19 mouse cellular contexts compared by ENCODE assay signal in genomic region chr1:70884156-70884555, GRCm38 (mm10).
DNase-seq lines count a peak whose midpoint lies in the region; ATAC-seq and TF ChIP-seq lines count a peak whose summit lies in the region.
"Had no signal": no experiment of that assay in that cellular context is flagged by ENCODE, and none has a peak within 500 bp of the region (broad histone marks: within the 10 kb centered on the region; RNA-seq: fewer than 3 reads in every experiment).

No protein-coding gene starts in this region.

- 49% methylated on average over 4 of the region's 4 CpGs for WGBS in hindbrain, embryonic 11.5 days
- 65% methylated on average over 4 of the region's 4 CpGs for WGBS in hindbrain, embryonic 10.5 days
- WGBS in hindbrain, embryonic 16.5 days, result 37% methylated on average over 4 of the region's 4 CpGs
- 39% methylated on average over 4 of the region's 4 CpGs for WGBS in midbrain, postnatal 0 days
- WGBS in intestine, embryonic 16.5 days, result 80% methylated on average over 4 of the region's 4 CpGs

- no peak for TF ChIP-seq POLR2A in brain, embryonic 14.5 days (IDR thresholded peaks at IDR 0.05; ENCODE audit: borderline replicate concordance, extremely low read depth, insufficient read depth, insufficient read length, poor library complexity, severe bottlenecking)

- H3K36me3 ChIP-seq in hindbrain, embryonic 11.5 days (ENCODE audit: control insufficient read depth, insufficient read depth, low read length), result no peaks in the 10 kb centered on the region
- no peaks in the 10 kb centered on the region for H3K36me3 ChIP-seq in hindbrain, embryonic 10.5 days
- H3K36me3 ChIP-seq in hindbrain, embryonic 16.5 days (ENCODE audit: control insufficient read depth, insufficient read depth, low read length), result no peaks in the 10 kb centered on the region
- H3K36me3 ChIP-seq in midbrain, postnatal 0 days (ENCODE audit: insufficient read depth, low read length), result no peaks in the 10 kb centered on the region
- no peaks in the 10 kb centered on the region for H3K36me3 ChIP-seq in intestine, embryonic 16.5 days (ENCODE audit: control insufficient read depth, insufficient read depth, low read length)
- H3K36me3 ChIP-seq: limb, embryonic 10.5 days had no signal

- 0 out of 2 replicates have a peak, but pooled peaks have one; percentile 58 for ATAC-seq in hindbrain, embryonic 11.5 days (ENCODE audit: low FRiP score)
- ATAC-seq in hindbrain, embryonic 16.5 days, result peak; percentile 71; the same call in 1 of the 2 replicates
- ATAC-seq in midbrain, postnatal 0 days (ENCODE audit: low FRiP score), result peak; percentile 70; the same call in 1 of the 2 replicates
- ATAC-seq in intestine, embryonic 16.5 days, result no peak

- H3K4me1 ChIP-seq in hindbrain, embryonic 11.5 days (replicated peaks; ENCODE audit: control insufficient read depth, insufficient read depth, low read length), result no peaks in the 10 kb centered on the region
- peaks cover 3% of the 10 kb centered on the region; the same call in 1 of the 2 replicates for H3K4me1 ChIP-seq in hindbrain, embryonic 10.5 days (replicated peaks)
- H3K4me1 ChIP-seq in hindbrain, embryonic 16.5 days (ENCODE audit: control insufficient read depth, insufficient read depth, low read depth, low read length), result no peaks in the 10 kb centered on the region
- H3K4me1 ChIP-seq in midbrain, postnatal 0 days (ENCODE audit: insufficient read depth, low read length), result no peaks in the 10 kb centered on the region
- no peaks in the 10 kb centered on the region for H3K4me1 ChIP-seq in intestine, embryonic 16.5 days (ENCODE audit: control insufficient read depth, insufficient read depth, low read length)
- H3K4me1 ChIP-seq: limb, embryonic 10.5 days had no signal

- H3K4me2 ChIP-seq in hindbrain, embryonic 11.5 days (replicated peaks; ENCODE audit: low read depth, low read length), result no peak overlapping the region
- H3K4me2 ChIP-seq in hindbrain, embryonic 16.5 days (ENCODE audit: low read length), result no peak overlapping the region
- H3K4me2 ChIP-seq in midbrain, postnatal 0 days (ENCODE audit: low read depth, low read length, poor library complexity, severe bottlenecking), result no peak overlapping the region
- no peak overlapping the region for H3K4me2 ChIP-seq in intestine, embryonic 16.5 days (ENCODE audit: low read depth, low read length)
- H3K4me2 ChIP-seq: heart, embryonic 11.5 days had no signal

- no peaks in the 10 kb centered on the region for H3K9me3 ChIP-seq in hindbrain, embryonic 11.5 days (ENCODE audit: control insufficient read depth, low read length)
- H3K9me3 ChIP-seq in hindbrain, embryonic 10.5 days, result no peaks in the 10 kb centered on the region
- H3K9me3 ChIP-seq in hindbrain, embryonic 16.5 days (ENCODE audit: control insufficient read depth, low read length), result no peaks in the 10 kb centered on the region
- H3K9me3 ChIP-seq in midbrain, postnatal 0 days (ENCODE audit: low read length), result no peaks in the 10 kb centered on the region
- no peaks in the 10 kb centered on the region for H3K9me3 ChIP-seq in intestine, embryonic 16.5 days (ENCODE audit: control insufficient read depth, low read length)
- H3K9me3 ChIP-seq: limb, embryonic 10.5 days had no signal

- H3K4me3 ChIP-seq in hindbrain, embryonic 11.5 days (ENCODE audit: low read depth, low read length), result no peak overlapping the region
- H3K4me3 ChIP-seq in hindbrain, embryonic 10.5 days, result no peak overlapping the region
- H3K4me3 ChIP-seq in hindbrain, embryonic 16.5 days (ENCODE audit: low read length), result no peak overlapping the region
- no peak overlapping the region for H3K4me3 ChIP-seq in midbrain, postnatal 0 days (ENCODE audit: low read depth, low read length)
- H3K4me3 ChIP-seq in intestine, embryonic 16.5 days (ENCODE audit: low read length), result no peak overlapping the region
- H3K4me3 ChIP-seq: limb, embryonic 10.5 days; myocyte had no signal

- no peaks in the 10 kb centered on the region for H3K27me3 ChIP-seq in hindbrain, embryonic 11.5 days (ENCODE audit: control insufficient read depth, insufficient read depth, low read length)
- H3K27me3 ChIP-seq in hindbrain, embryonic 10.5 days (ENCODE audit: insufficient read depth, poor library complexity, severe bottlenecking), result no peaks in the 10 kb centered on the region
- H3K27me3 ChIP-seq in hindbrain, embryonic 16.5 days (replicated peaks; ENCODE audit: control insufficient read depth, insufficient read depth, low read length), result no peaks in the 10 kb centered on the region
- H3K27me3 ChIP-seq in midbrain, postnatal 0 days (ENCODE audit: insufficient read depth, low read length), result no peaks in the 10 kb centered on the region
- no peaks in the 10 kb centered on the region for H3K27me3 ChIP-seq in intestine, embryonic 16.5 days (replicated peaks; ENCODE audit: control insufficient read depth, insufficient read depth, low read length)

- DNase-seq in hindbrain, embryonic 11.5 days (ENCODE audit: low spot score), result peak; percentile 14
- DNase-seq in hindbrain, embryonic 10.5 days (ENCODE audit: low spot score), result no peak
- peak; percentile 68 for DNase-seq in brain, embryonic 14.5 days (ENCODE audit: low read depth)
- DNase-seq in midbrain, postnatal 0 days (ENCODE audit: low spot score), result peak; percentile 8
- no peak for DNase-seq in spleen, postnatal 14 days (ENCODE audit: low spot score in 2 of 2)
- DNase-seq: adrenal gland, adult 2 months; cerebellum, postnatal 10 days; heart, postnatal 10 days; kidney, adult 2 months; kidney, postnatal 25 days; lung, adult 18-20 months; lung, postnatal 14 days; right cerebral cortex, adult 18-20 months; thymus, postnatal 14 days had no signal

- H3K9ac ChIP-seq in hindbrain, embryonic 11.5 days (ENCODE audit: low read depth, low read length), result no peak overlapping the region
- H3K9ac ChIP-seq in hindbrain, embryonic 16.5 days (ENCODE audit: low read depth, low read length), result no peak overlapping the region
- H3K9ac ChIP-seq in midbrain, postnatal 0 days (replicated peaks; ENCODE audit: low read length, poor library complexity, severe bottlenecking), result no peak overlapping the region
- no peak overlapping the region for H3K9ac ChIP-seq in intestine, embryonic 16.5 days (ENCODE audit: low read depth, low read length)

- no peak overlapping the region for H3K27ac ChIP-seq in hindbrain, embryonic 11.5 days (ENCODE audit: low read depth, low read length)
- no peak overlapping the region for H3K27ac ChIP-seq in hindbrain, embryonic 10.5 days
- no peak overlapping the region for H3K27ac ChIP-seq in hindbrain, embryonic 16.5 days (ENCODE audit: low read depth, low read length)
- no peak overlapping the region for H3K27ac ChIP-seq in midbrain, postnatal 0 days (ENCODE audit: low read depth, low read length)
- H3K27ac ChIP-seq in intestine, embryonic 16.5 days (ENCODE audit: low read length), result no peak overlapping the region
- H3K27ac ChIP-seq: limb, embryonic 10.5 days had no signal

- no peak for TF ChIP-seq CTCF in brain, embryonic 14.5 days (IDR thresholded peaks at IDR 0.05; ENCODE audit: borderline replicate concordance, extremely low read depth, insufficient read depth, insufficient read length)
- no peak for TF ChIP-seq CTCF in midbrain, postnatal 0 days (IDR thresholded peaks at IDR 0.05)

Comparison
In these comparisons a context has a peak if more than half of its experiments do, and no peak if none do; other contexts are left out.
1. DNase-seq: peak in hindbrain, embryonic 11.5 days (single experiment), brain, embryonic 14.5 days (single experiment) and midbrain, postnatal 0 days (single experiment); none in hindbrain, embryonic 10.5 days (single experiment) and spleen, postnatal 14 days (0 of 2).